Mouse (Mus musculus): ENCODE measurements around the gene Tmem50b.

Gene Tmem50b

GRCm38 (mm10) chr16:91609501-91610245, 12.1 kb upstream of the Tmem50b start:
- DNase-seq, result peak; percentile 97

- no peak for DNase-seq
Measured at GRCm38 (mm10) chr16:91606958-91607357, 9.4 kb upstream of the Tmem50b start.

GRCm38 (mm10) chr16:91605156-91605555, 7.6 kb upstream of the Tmem50b start:
- no peak for DNase-seq

GRCm38 (mm10) chr16:91601693-91602092, 4.1 kb upstream of the Tmem50b start:
- no peak for DNase-seq

GRCm38 (mm10) chr16:91601081-91601480, 3.5 kb upstream of the Tmem50b start:
- DNase-seq, result no peak

GRCm38 (mm10) chr16:91599242-91599641, 1.6 kb upstream of the Tmem50b start:
- no peak for DNase-seq

GRCm38 (mm10) chr16:91596779-91597671, 575 bp downstream of the Tmem50b start:
- DNase-seq, result peak; percentile 92

GRCm38 (mm10) chr16:91596397-91596778, 1.2 kb downstream of the Tmem50b start:
- no peak for DNase-seq

- DNase-seq, result peak; percentile 93
Measured at GRCm38 (mm10) chr16:91595076-91595475, 2.5 kb downstream of the Tmem50b start.

GRCm38 (mm10) chr16:91593262-91593661, 4.3 kb downstream of the Tmem50b start:
- DNase-seq, result no peak

GRCm38 (mm10) chr16:91592162-91592561, 5.4 kb downstream of the Tmem50b start:
- no peak for DNase-seq

GRCm38 (mm10) chr16:91588703-91589102, 8.9 kb downstream of the Tmem50b start:
- no peak for DNase-seq

- DNase-seq, result no peak
Measured at GRCm38 (mm10) chr16:91587730-91588453, 9.7 kb downstream of the Tmem50b start.

- no peak for DNase-seq
Measured at GRCm38 (mm10) chr16:91586244-91586643, 11.4 kb downstream of the Tmem50b start.

- DNase-seq, result no peak
Measured at GRCm38 (mm10) chr16:91585617-91586016, 12.0 kb downstream of the Tmem50b start.

GRCm38 (mm10) chr16:91582307-91582706, 15.3 kb downstream of the Tmem50b start:
- no peak for DNase-seq

GRCm38 (mm10) chr16:91578980-91579720, 18.4 kb downstream of the Tmem50b start:
- DNase-seq, result no peak

GRCm38 (mm10) chr16:91575151-91575550, 22.4 kb downstream of the Tmem50b start:
- no peak for DNase-seq

- DNase-seq, result no peak
Measured at GRCm38 (mm10) chr16:91571105-91571504, 26.5 kb downstream of the Tmem50b start.

GRCm38 (mm10) chr16:91568960-91569359, 28.6 kb downstream of the Tmem50b start:
- peak; percentile 92 for DNase-seq

GRCm38 (mm10) chr16:91566002-91566401, 31.6 kb downstream of the Tmem50b start:
- DNase-seq, result no peak

GRCm38 (mm10) chr16:91565292-91565951, 32.2 kb downstream of the Tmem50b start:
- no peak for DNase-seq
